Mouse (Mus musculus) kidney, adult 18-20 months (tissue): ENCODE results near the gene Myog.
"Not testable (repeated sequence)": the region's sequence is repeated elsewhere in the genome, so short reads cannot be mapped to it uniquely, and the experiment has no call there.

Experiments used
- DNase-seq: peaks from one replicate; pipeline ENCODE4 v3.0.0; 2021

Gene Myog

DNA sequence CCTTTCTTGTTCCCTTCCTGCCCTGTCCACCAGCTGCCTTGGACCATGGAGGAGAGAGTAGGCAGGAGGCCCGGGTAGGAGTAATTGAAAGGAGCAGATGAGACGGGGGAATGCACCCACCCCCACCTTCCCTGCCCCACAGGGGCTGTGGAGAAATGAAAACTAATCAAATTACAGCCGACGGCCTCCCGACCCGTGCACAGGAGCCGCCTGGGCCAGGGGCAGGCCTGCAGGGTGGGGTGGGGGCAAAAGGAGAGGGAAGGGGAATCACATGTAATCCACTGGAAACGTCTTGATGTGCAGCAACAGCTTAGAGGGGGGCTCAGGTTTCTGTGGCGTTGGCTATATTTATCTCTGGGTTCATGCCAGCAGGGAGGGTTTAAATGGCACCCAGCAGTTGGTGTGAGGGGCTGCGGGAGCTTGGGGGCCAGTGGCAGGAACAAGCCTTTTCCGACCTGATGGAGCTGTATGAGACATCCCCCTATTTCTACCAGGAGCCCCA, at the start of gene Myog:
Myog (plus strand) TSS at position 392 of the 502 bp plus-strand sequence.
- no peak for DNase-seq

DNA sequence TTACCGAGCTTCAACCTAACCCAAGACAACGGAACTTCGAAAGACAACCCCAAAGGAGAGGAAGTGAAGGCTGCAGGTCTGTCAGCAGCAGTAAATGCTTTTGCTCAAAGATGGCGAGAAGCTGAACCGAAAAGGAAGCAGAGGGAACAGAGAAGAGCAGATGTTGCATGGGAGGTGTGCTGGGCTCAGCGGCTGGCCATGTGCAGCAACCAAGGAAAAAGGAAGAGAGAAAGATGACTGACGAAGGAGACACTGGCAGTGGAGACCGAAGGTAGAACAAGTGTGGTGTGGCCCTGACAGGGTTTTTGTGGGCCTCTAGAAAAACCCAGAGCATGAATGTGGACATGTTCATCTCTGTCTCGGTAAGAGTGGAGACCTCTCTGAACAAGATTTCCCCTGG, 49.1 kb upstream of the Myog start:
- no peak for DNase-seq

GRCm38 (mm10) chr1:134241298-134241697, 48.5 kb upstream of the Myog start:
- no peak for DNase-seq

DNA sequence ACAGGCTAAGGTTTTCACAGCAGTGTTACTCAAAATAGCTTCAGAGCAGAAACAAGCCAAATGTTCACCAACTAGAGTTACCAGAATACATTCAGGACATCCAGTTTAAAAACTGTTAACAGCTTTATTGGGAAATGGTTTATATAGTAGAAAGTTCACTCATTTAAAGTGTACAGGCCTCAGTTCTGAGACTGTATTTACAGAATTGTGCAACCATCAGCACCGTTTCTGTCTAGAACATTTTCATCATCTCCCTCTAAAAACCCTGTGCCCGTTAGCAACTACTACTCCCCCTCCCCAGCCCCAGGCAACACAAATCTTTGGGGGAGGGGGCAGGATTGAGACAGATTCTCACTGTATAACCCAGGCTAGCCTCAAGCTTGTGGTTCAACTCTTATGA, 47.5 kb upstream of the Myog start:
- no peak for DNase-seq

GRCm38 (mm10) chr1:134243505-134243904, 46.3 kb upstream of the Myog start:
- no peak for DNase-seq

GRCm38 (mm10) chr1:134243948-134244914, 45.6 kb upstream of the Myog start:
- peak; percentile 92 for DNase-seq

DNA sequence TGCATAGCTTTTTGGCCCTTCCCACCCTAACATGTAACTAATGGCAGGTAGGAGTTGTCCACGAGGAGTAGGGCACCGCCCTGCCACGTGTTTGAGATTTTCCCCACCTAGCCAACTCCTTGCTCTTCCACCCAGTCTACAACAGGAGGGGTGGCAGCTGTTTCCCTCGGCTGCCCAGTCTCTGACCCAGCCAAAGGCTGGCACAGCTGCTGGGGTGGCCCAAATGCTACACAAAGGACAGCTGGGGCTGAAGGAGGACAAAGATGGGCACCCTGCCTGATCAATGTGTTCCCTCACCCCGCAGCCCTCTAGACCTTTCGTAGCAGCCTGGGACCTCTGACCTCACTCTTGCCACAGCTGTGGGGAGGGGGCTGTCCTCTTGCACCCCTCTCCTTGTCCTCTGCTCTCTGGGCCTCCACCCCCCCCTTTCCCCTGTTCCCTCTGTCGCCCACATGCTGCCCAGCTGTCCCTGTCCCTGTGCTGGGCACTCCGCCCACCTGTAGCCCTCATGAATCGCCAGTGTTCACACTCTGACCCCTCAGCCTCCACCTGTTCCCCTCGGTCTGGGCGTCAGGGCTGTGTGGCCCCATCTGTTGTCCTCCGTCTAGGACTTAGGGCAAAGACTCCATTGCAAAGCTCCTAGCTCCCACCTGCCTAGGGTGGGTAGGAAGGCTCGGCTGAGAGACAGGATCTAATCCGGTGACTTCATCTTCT, 44.6 kb upstream of the Myog start:
- DNase-seq: no peak

- no peak for DNase-seq
These were observed 43.2 kb upstream of the Myog start for GRCm38 (mm10) chr1:134246590-134246989.

DNA sequence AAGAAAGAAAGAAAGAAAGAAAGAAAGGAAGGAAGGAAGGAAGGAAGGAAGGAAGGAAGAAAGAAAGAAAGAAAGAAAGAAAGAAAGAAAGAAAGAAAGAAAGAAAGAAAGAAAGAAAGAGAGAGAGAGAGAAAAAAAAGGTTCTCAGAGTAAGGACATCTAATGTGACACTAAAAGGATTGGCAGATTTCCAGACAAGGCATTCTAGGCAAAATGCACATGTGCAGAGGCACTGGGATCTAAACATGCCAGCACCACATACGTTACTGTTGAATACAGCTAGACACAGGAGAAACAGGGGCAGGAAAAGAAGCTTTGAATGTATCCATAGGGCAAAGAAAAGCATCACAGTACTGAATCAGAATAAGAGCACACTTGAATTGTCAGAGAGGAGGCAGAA, 40.1 kb upstream of the Myog start:
- not testable (repeated sequence) for DNase-seq

GRCm38 (mm10) chr1:134264341-134264740, 25.4 kb upstream of the Myog start:
- DNase-seq: no peak

- DNase-seq: no peak
These were observed 24.0 kb upstream of the Myog start for GRCm38 (mm10) chr1:134265797-134266196.

- no peak for DNase-seq
These were observed 19.8 kb upstream of the Myog start for GRCm38 (mm10) chr1:134270026-134270425.

DNA sequence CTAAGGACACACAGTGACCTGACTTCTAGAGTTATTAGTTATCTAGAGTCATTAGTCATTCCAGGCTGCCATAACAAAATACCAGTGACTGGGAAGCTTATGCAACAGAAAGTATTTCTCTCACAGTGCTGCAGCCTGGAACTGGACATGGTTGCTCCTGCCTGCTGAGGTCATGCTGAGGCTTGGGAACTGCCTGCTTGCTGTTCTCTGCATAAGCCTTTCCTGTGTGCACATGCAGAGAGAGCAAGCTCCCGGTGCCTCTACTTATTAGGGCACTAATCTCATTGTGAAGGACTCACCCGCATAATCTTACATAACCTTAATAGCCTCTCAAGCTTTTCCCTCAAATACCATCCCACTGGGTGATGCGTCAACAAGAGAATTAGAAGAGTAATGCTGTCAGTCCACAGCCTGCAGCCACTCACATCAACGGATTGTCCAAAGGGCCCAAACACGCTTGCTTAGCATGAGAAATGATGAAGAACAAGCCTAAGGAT, 17.0 kb upstream of the Myog start:
- DNase-seq: no peak

DNA sequence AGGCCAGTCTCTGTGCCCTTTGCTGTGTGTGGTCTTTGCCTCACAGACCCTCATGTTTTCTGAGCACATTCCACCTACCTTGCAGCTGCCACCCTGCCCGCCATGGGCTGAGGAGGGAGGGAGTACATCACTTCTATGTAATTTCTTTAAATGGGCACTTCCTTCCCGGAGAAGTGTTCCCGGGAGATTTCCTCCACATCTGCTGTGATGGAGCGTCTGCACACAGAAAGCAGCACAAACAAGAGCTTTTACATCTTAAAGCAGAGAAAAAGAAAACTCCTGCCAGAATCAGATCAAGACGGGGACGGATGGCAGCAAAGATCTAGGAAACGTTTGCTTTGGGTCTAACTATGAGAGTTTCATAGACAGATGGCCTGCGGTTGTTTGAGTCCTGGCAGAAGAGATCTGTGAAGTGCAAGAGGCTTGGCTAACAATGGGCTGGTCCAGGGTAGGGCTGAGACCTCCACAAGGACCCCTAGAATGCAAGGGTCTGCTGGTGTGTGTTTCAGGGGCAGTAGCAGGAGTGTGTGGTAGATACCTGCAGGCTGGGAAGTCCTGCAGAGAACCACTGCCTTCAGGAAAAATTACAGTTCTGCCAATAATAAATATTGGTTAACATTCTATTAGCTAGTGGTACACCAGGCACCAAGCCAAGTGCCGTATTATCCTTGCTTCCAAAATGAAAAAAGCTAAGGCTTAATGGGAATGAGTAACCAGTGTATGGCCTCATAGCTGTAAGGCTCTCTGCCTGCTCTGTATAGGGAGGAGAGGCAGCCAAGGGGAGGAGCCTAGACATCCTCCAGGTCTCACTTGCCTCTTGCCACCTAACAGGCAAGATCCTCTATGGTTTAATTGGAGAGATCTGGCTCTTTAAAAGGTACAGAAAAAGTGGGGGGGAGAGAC, 16.0 kb upstream of the Myog start:
- no peak for DNase-seq

- no peak for DNase-seq
These were observed 15.3 kb upstream of the Myog start for GRCm38 (mm10) chr1:134274483-134274920.

- peak; percentile 59 for DNase-seq
These were observed 13.9 kb upstream of the Myog start for GRCm38 (mm10) chr1:134275616-134276464.

- no peak for DNase-seq
These were observed 13.0 kb upstream of the Myog start for GRCm38 (mm10) chr1:134276823-134277222.

GRCm38 (mm10) chr1:134280174-134280573, 9.6 kb upstream of the Myog start:
- no peak for DNase-seq

- DNase-seq: no peak
These were observed 8.2 kb upstream of the Myog start for GRCm38 (mm10) chr1:134281563-134281962.

DNA sequence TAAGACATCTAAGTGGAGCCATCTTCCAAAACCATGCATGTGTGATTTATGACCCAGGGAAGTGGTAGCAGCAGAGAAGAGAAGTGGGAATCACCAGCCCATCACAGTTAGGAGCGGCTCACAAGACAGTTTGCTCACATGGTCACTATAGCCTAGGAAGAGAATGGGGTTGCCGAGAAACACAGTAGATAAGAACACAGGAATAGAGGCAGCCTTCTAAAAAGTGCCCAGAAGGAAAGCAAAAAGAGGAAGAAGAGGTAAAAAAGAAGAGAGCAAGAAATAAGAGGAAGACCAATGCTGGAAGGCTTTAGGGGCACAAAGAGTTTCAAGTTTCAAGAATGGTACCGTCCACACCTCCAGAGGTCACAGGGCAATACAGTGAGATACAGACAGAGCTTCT, 7.4 kb upstream of the Myog start:
- DNase-seq: no peak

GRCm38 (mm10) chr1:134283108-134283507, 6.7 kb upstream of the Myog start:
- no peak for DNase-seq
